Mouse (Mus musculus) macrophage (primary cell): ENCODE data around the gene Arhgap18. TPM values are rescaled to one million over a fixed set of nuclear protein-coding genes. Genes with fewer than 3 reads are reported as not detected.

Experiments
- H3K27ac ChIP-seq: fragments of 350-480 bp; formaldehyde crosslinking; 2 replicates; pipeline ENCODE4 v1.9.0; 2021
- H3K36me3 ChIP-seq: fragments of 350-480 bp; formaldehyde crosslinking; 2 replicates; pipeline ENCODE4 v1.9.0; 2021; ENCODE audit errors: inconsistent target
- H3K4me3 ChIP-seq: fragments of 350-480 bp; formaldehyde crosslinking; 2 replicates; pipeline ENCODE4 v1.9.0; 2021; ENCODE audit errors: inconsistent target
- H3K79me2 ChIP-seq: fragments of 350-480 bp; formaldehyde crosslinking; 2 replicates; pipeline ENCODE4 v1.9.0; 2021; ENCODE audit errors: inconsistent target
- WGBS: methylation state at CpG from one replicate; pipeline ENCODE4 v1.1.7; 2026; ENCODE audit warnings: inconsistent platforms; ENCODE audit not compliant: missing documents; 5-methylcytosine and 5-hydroxymethylcytosine counted together
- polyA plus RNA-seq: library from polyadenylated mRNA; stranded (reverse); fragments of 250-400 nt; gene quantifications from 3 replicates; pipeline ENCODE4 v1.2.4, GENCODE M21; 2018; ENCODE audit warnings: inconsistent platforms

Gene Arhgap18
- polyA plus RNA-seq, 1 experiment from 2014 or later, result 214 TPM

- no peak overlapping the region for H3K4me3 ChIP-seq
- H3K27ac ChIP-seq, result no peak overlapping the region
- peaks cover 17% of the 10 kb centered on the region for H3K79me2 ChIP-seq
- 79% methylated on average over 2 of the region's 2 CpGs for WGBS
- H3K36me3 ChIP-seq, result no peaks in the 10 kb centered on the region
Observed at GRCm38 (mm10) chr10:26768943-26769342, 15.7 kb downstream of the Arhgap18 start.

- H3K4me3 ChIP-seq, result no peak overlapping the region
- H3K79me2 ChIP-seq, result peaks cover 28% of the 10 kb centered on the region
- no peak overlapping the region for H3K27ac ChIP-seq
- H3K36me3 ChIP-seq, result no peaks in the 10 kb centered on the region
- 91% methylated on average over 7 of the region's 8 CpGs for WGBS
Observed at GRCm38 (mm10) chr10:26770035-26770434, 16.8 kb downstream of the Arhgap18 start.

DNA sequence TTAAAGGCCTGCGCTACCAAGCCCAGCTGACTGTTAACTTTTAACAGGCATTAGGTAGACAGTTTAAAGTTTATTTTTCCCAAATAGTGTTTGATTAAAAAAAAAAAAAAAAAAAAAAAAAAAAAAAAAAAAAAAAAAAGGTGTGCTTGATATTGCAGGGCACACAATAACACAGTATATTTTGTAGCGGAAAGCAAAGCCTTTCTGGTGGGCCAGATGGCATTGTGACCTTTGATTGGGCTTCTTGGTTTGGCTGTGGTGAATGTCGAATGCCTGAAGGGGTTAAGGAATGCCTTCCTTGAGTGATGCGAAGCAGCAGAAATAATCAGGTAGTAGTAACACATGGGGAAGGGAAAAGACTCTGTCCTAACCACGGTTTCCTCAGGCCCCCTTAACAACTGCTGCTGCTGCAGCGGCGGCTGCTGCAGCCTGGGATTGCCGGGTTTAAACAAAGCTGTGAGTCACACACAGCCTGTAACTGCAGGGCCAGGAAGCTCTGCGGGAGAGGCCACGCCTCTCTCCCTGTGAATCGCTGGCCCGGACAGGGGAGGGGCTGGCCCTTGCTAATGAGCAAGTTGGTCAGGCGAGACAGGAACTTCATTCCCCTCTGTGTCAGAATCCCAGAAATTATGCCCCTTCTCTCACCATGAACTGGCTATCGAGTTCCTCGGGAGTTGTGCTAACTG lies 18.9 kb downstream of the Arhgap18 start:
- H3K36me3 ChIP-seq, result no peaks in the 10 kb centered on the region
- H3K27ac ChIP-seq, result peak overlapping the region; percentile 88
- WGBS, result 5% methylated on average over 14 of the region's 15 CpGs
- H3K79me2 ChIP-seq, result peaks cover 48% of the 10 kb centered on the region
- peak overlapping the region; percentile 96 for H3K4me3 ChIP-seq

DNA sequence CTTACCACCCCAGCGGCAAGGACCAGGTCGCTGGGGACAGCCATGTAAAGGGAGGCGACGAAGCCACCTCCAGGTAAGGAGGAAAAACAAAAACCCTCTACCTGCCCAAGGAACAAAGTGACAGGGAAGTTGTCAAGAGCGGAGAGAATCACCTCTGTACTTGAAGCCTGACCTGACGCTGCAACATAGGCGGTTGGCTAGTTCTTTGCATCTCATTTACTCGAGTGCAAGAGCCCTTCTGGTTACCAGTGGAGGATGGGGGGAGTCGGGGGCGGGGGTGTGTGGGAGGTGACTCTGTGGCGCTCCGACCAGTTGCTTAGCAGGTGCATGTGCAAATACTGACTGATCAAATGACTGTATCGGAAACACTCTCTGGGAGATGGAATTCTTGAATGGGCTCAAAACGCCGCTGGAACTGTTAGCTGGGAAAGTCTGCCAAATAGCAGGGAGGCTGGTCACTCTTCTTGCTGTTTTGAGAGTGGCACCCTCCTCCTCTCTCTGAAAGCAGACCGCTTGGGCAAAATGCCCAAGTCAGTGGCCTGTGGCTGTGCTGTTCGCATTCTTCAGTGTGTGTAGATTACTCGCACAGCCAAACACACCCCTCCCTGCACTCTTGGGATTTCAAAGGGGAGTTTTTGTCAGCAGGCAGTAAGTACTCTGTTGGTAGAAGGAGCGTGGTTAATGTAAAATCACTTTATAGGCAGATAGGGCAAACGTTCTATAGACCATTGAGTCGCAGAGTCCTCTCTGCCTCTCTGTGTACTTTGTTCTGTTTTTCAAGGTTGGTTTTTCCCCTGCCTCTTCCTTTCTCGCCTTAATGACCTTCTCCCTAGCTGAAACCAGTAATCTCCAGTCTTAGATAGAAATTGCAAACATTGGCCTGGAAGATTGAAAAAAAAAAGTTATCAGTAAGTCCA lies 19.7 kb downstream of the Arhgap18 start:
- Histone ChIP-seq H3K36me3 (no peaks in the 10 kb centered on the region), H3K79me2 (peaks cover 56% of the 10 kb centered on the region), H3K4me3 (peak overlapping the region; percentile 96), H3K27ac (peak overlapping the region; percentile 88)
- under 1% methylated on average over 22 of the region's 22 CpGs for WGBS

DNA sequence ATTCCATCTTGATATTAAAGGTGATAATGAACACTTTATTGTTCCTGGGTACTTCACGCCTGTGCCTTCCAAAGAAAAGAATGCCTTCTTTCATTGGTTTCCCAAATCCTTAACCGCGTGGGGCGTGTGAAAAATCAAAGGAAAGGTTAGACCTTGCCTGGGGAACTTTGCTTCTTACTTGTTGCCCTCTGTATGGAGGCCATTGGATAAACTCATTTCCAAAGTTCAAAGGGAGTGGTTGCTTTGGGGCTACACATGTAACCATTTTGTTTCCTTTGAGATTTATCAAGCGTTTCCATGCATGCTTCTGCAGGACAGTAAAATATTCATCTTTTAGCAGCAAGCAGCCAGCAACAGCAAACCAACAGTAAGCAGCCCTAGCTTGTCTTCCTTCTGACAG lies 20.3 kb downstream of the Arhgap18 start:
- Histone ChIP-seq H3K36me3 (no peaks in the 10 kb centered on the region), H3K79me2 (peaks cover 63% of the 10 kb centered on the region), H3K27ac (peak overlapping the region; percentile 88), H3K4me3 (peak overlapping the region; percentile 96)
- WGBS, result 58% methylated on average over 5 of the region's 5 CpGs

DNA sequence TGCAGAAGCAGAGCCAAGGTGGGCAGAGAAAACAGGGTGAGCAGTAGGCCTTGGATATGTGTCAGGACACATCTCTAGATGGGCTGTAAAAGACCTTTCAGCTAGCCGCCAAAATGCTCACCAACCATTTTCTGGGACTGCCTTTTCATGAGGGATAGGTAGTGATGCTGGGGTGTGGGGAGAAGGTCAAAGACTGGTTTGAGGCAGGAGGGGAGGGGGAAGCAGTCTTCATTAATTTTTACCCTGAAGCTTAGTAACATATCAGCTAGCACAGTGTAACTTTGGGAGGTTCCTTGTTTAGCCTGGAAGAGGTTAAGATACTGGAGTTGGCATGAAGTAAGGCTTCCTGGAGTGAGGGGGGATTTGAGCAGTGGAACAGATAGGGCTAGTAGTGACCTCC lies 21.0 kb downstream of the Arhgap18 start:
- WGBS, result 80% methylated on average over 1 of the region's 1 CpGs
- H3K36me3 ChIP-seq, result no peaks in the 10 kb centered on the region
- H3K27ac ChIP-seq, result peak overlapping the region; percentile 88; the same call in 1 of the 2 replicates
- H3K4me3 ChIP-seq, result peak overlapping the region; percentile 96
- peaks cover 67% of the 10 kb centered on the region for H3K79me2 ChIP-seq

GRCm38 (mm10) chr10:26776443-26776842 lies 23.2 kb downstream of the Arhgap18 start:
- H3K36me3 ChIP-seq, result no peaks in the 10 kb centered on the region
- H3K79me2 ChIP-seq, result peaks cover 89% of the 10 kb centered on the region
- no peak overlapping the region for H3K4me3 ChIP-seq
- peak overlapping the region; percentile 32; the same call in 1 of the 2 replicates for H3K27ac ChIP-seq

DNA sequence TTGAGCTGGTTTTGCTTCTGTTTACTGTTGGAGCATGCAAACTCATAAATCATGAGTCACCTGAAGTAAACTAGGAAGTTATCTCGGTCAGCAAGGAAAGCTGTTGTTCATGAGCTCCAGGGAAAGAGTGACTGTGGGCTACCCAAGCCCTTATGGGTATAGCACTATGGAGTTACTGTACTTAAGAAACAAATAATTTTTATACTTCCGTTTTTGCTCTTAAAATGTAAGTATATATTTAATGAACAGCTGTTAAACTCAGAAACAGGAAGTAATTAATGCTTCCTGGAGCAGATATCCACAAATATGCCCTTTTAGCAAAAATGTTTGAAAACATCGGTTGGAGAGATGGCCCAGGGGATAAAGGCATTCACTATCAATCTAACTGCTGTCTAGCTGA lies 27.4 kb downstream of the Arhgap18 start:
- peak overlapping the region; percentile 86 for H3K27ac ChIP-seq
- no peaks in the 10 kb centered on the region for H3K36me3 ChIP-seq
- WGBS, result 8% methylated on average over 3 of the region's 3 CpGs
- no peak overlapping the region for H3K4me3 ChIP-seq
- peaks cover 97% of the 10 kb centered on the region for H3K79me2 ChIP-seq

DNA sequence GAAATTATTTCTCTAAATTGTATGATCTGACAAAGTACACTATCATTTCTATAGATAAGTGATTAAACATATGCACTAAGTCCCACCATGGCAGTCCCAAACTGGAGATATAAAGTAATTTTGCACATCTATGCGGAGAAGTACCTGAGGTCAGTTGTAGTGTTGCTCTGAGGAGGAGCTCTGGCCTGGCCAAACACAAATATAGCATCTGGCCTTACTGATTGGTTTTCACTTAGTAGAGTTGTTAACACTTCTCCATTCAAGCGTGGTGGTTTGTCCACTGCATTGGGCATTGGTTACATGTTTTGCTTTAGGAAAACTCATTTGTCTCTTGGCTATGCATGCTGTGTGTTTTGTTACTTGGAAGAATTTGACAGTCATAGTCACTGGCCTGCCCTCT lies 36.5 kb downstream of the Arhgap18 start:
- H3K36me3 ChIP-seq, result no peaks in the 10 kb centered on the region
- H3K79me2 ChIP-seq, result peaks cover 100% of the 10 kb centered on the region
- no peak overlapping the region for H3K27ac ChIP-seq
- 78% methylated on average over 2 of the region's 2 CpGs for WGBS
- H3K4me3 ChIP-seq, result no peak overlapping the region

GRCm38 (mm10) chr10:26791810-26792209 lies 38.6 kb downstream of the Arhgap18 start:
- no peaks in the 10 kb centered on the region for H3K36me3 ChIP-seq
- 32% methylated on average over 3 of the region's 3 CpGs for WGBS
- peak overlapping the region; percentile 38 for H3K27ac ChIP-seq
- no peak overlapping the region for H3K4me3 ChIP-seq
- peaks cover 100% of the 10 kb centered on the region for H3K79me2 ChIP-seq

GRCm38 (mm10) chr10:26793013-26793412 lies 39.8 kb downstream of the Arhgap18 start:
- Histone ChIP-seq H3K79me2 (peaks cover 93% of the 10 kb centered on the region), H3K36me3 (no peaks in the 10 kb centered on the region), H3K27ac (no peak overlapping the region), H3K4me3 (no peak overlapping the region)
- 98% methylated on average over 6 of the region's 8 CpGs for WGBS

DNA sequence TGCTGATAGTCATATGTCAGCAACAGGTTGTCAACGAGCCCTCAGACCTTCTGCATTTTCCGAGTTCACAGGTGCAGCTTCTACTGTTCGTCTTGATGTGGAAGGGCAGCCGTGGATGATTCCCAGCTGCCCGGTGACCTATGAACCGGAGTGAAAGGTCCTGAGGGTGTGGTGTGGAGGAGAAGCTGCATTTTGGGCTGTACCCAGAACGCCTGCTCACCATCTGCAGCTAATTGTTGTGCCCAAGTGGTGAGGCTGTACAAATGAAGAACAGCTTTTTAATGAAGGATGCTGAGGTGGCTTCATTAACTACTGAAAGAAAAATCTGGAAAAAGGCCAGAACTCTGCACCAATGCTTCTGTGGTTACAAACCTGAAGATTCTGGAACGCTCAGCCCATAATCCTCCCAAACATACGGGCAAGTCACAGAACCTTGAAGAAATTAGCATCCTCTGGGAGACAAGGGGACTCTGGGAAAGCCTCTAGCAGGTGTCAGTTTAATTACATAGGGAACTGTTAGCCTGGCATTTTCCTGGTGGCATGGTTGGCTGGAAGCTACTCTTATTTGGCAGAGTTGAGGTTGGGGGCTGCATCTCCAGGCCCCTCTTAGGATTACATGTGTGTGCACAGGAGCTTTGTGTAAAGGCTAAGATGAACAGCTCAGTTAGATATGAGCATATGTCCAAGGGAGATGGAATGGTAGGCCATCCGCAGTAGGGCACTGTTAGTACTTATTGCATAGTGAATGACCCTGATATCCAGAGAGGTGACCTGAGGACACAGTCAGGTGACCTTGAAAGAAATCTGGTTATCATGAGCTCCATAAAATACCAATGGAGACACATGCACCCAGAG lies 43.4 kb downstream of the Arhgap18 start:
- peaks cover 79% of the 10 kb centered on the region for H3K79me2 ChIP-seq
- H3K4me3 ChIP-seq, result no peak overlapping the region
- H3K36me3 ChIP-seq, result no peaks in the 10 kb centered on the region
- peak overlapping the region; percentile 97 for H3K27ac ChIP-seq
- 71% methylated on average over 10 of the region's 10 CpGs for WGBS

DNA sequence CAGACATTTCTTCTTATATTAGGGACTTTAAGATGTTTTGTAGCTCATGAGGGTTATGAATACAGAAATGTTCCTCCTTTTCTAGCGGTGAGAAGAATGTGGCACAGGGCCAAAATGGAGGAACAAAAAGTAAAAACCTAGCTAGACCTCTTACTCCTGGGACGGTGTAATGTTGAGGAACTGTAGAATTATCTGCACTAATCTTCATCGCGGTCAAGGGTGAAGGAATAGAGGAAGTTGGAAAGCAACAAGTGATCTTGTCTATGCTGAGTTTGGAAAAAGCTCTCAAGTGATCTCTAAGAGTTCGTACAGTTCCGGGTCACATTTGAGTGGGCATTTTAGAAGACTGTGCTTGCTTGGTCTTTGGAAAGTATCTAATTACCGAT lies 44.1 kb downstream of the Arhgap18 start:
- peaks cover 79% of the 10 kb centered on the region for H3K79me2 ChIP-seq
- no peaks in the 10 kb centered on the region for H3K36me3 ChIP-seq
- whole genome bisulfite sequencing, result 4% methylated on average over 7 of the region's 7 CpGs
- peak overlapping the region; percentile 97 for H3K27ac ChIP-seq
- H3K4me3 ChIP-seq, result no peak overlapping the region

- Histone ChIP-seq H3K4me3 (no peak overlapping the region), H3K36me3 (no peaks in the 10 kb centered on the region), H3K27ac (peak overlapping the region; percentile 97), H3K79me2 (peaks cover 79% of the 10 kb centered on the region)
- 31% methylated on average over 8 of the region's 10 CpGs for WGBS
Observed at GRCm38 (mm10) chr10:26798752-26799411, 45.7 kb downstream of the Arhgap18 start.
